Mouse (Mus musculus): ENCODE data around the gene Rab27a. TPM values are rescaled to one million over a fixed set of nuclear protein-coding genes. Genes with fewer than 3 reads are reported as not detected.

Rab27a gene
- total RNA-seq, 1 experiment: 4.6 TPM

DNA sequence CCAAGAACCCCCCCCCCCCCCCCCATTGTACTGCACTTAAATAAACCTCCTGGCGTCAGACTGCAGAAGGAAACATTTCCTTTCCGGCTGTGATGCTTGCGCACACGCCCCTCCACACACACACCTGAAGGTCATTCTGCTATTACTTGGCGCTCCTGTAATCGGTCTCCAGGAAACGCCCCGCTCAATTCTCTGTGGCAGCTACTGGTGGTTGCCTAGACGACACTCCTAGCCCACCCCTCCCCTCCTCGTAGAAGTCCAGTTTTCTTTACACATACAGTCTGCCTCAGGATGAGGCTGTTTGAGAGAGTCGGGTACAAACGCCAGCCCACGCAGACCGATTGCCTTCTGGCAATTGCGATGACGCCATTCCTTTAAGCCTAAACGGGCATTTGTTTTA, 49.9 kb downstream of the Rab27a start:
- Histone ChIP-seq H3K4me3 (ENCODE audit: insufficient read depth in 1 of 2, low read depth in 1 of 2, low read length in 2 of 2, poor library complexity in 1 of 2, severe bottlenecking in 1 of 2) (peak overlapping the region; percentile 6 to 46; a peak in 3 of 4 replicates), H3K4me1 (ENCODE audit: control insufficient read depth in 2 of 2, insufficient read depth in 2 of 2, low read length in 2 of 2, poor library complexity in 1 of 2) (peaks cover 4 to 19% of the 10 kb centered on the region in 2 experiments; a peak in 3 of 4 replicates), H3K36me3 (ENCODE audit: control insufficient read depth, insufficient read depth, low read length, poor library complexity, severe bottlenecking) (no peaks in the 10 kb centered on the region), H3K9me3 (ENCODE audit: control insufficient read depth, insufficient read depth, low read depth, low read length) (no peaks in the 10 kb centered on the region), H3K27ac (ENCODE audit: insufficient read depth, low read depth, low read length, poor library complexity, severe bottlenecking) (peak overlapping the region; percentile 84; the same call in 1 of the 2 replicates), H3K9ac (ENCODE audit: insufficient read depth, low read depth, low read length, poor library complexity, severe bottlenecking) (no peak overlapping the region)
- DNase-seq (ENCODE audit: low read depth, low spot score): peak; percentile 77
- TF ChIP-seq ZNF384 (IDR thresholded peaks at IDR 0.05; ENCODE audit: low read depth, low read length) (no peak), ZC3H11A (IDR thresholded peaks at IDR 0.05; ENCODE audit: borderline replicate concordance, low read depth, low read length) (no peak), CHD2 (IDR thresholded peaks at IDR 0.05; ENCODE audit: low read depth, low read length) (no peak), MAFK (IDR thresholded peaks at IDR 0.05; ENCODE audit: insufficient read depth, low read depth, low read length) (no peak), HCFC1 (IDR thresholded peaks at IDR 0.05; ENCODE audit: borderline replicate concordance, insufficient read depth, low read length) (no peak)
- in situ Hi-C loops (cut with MboI; ENCODE audit: low sequenced_read_pairs in 2 of 2, unreplicated experiment in 2 of 2): no loop called here

DNA sequence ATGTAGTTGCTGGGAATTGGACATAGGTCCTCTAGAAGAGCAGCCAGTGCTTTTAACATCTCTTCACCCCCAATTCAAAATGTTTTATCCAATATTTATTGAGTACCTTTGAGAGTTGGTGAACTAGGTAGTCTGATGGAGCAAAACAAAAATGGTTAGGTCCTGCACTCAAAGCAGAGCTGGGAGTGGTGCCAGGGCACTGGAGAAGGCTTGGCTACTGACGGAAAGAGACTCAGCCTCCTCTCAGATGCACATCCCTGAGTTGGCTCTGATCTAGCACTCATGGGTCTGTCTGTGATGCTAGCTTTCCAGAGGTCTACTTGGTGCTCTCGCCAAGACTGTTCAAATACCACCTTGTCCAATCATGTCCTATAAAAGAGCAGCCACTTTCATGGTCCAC, 53.2 kb downstream of the Rab27a start:
- DNase-seq (ENCODE audit: low read depth, low spot score): no peak
- in situ Hi-C loops (cut with MboI; ENCODE audit: low sequenced_read_pairs in 2 of 2, unreplicated experiment in 2 of 2): no loop called here
- Histone ChIP-seq H3K9ac (ENCODE audit: insufficient read depth, low read depth, low read length, poor library complexity, severe bottlenecking) (no peak overlapping the region), H3K9me3 (ENCODE audit: control insufficient read depth, insufficient read depth, low read depth, low read length) (no peaks in the 10 kb centered on the region), H3K36me3 (ENCODE audit: control insufficient read depth, insufficient read depth, low read length, poor library complexity, severe bottlenecking) (no peaks in the 10 kb centered on the region), H3K27ac (ENCODE audit: insufficient read depth, low read depth, low read length, poor library complexity, severe bottlenecking) (no peak overlapping the region), H3K4me3 (ENCODE audit: insufficient read depth in 1 of 2, low read depth in 1 of 2, low read length in 2 of 2, poor library complexity in 1 of 2, severe bottlenecking in 1 of 2) (no peak overlapping the region), H3K4me1 (ENCODE audit: control insufficient read depth in 2 of 2, insufficient read depth in 2 of 2, low read length in 2 of 2, poor library complexity in 1 of 2) (peaks cover 11 to 23% of the 10 kb centered on the region in 2 experiments; a peak in 3 of 4 replicates)
- TF ChIP-seq HCFC1 (IDR thresholded peaks at IDR 0.05; ENCODE audit: borderline replicate concordance, insufficient read depth, low read length): no peak
- no peak for TF ChIP-seq ZC3H11A (IDR thresholded peaks at IDR 0.05; ENCODE audit: borderline replicate concordance, low read depth, low read length)
- TF ChIP-seq ZNF384 (IDR thresholded peaks at IDR 0.05; ENCODE audit: low read depth, low read length): no peak
- TF ChIP-seq MAFK (IDR thresholded peaks at IDR 0.05; ENCODE audit: insufficient read depth, low read depth, low read length): no peak
- no peak for TF ChIP-seq CHD2 (IDR thresholded peaks at IDR 0.05; ENCODE audit: low read depth, low read length)

DNA sequence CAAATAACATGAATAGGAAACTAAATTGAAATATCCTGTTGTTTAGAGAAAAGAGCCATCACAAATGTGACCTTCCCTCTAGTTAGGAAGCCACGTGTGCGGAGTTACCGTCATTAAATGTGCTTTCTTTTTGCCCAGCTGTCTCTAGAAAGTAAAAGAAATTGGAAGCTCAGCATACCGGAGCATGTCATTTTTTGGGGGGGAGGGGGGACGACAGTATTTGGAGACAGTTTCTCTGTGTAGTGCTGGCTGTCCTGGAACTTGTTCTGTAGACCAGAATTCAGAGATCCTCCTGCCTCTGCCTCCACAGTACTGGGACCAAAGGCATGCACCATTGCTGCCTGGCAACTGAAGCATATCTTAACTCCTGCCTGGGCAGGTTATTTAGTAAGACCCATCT, 56.9 kb downstream of the Rab27a start, which contains the start of gene Khdc3:
Gene Khdc3, plus strand, starts transcription at position 301 of the 400 bp plus-strand sequence.
- H3K36me3 ChIP-seq (ENCODE audit: control insufficient read depth, insufficient read depth, low read length, poor library complexity, severe bottlenecking): no peaks in the 10 kb centered on the region
- in situ Hi-C loops (cut with MboI; ENCODE audit: low sequenced_read_pairs in 2 of 2, unreplicated experiment in 2 of 2): no loop called here
- H3K9ac ChIP-seq (ENCODE audit: insufficient read depth, low read depth, low read length, poor library complexity, severe bottlenecking): peak within 1 kb of the TSS; percentile 72; the same call in 1 of the 2 replicates
- peak within 1 kb of the TSS; percentile 57 to 75 for H3K4me3 ChIP-seq (ENCODE audit: insufficient read depth in 1 of 2, low read depth in 1 of 2, low read length in 2 of 2, poor library complexity in 1 of 2, severe bottlenecking in 1 of 2)
- no peak within 1 kb of the TSS; the same call in 1 of the 2 replicates for H3K27ac ChIP-seq (ENCODE audit: insufficient read depth, low read depth, low read length, poor library complexity, severe bottlenecking)
- no peak for TF ChIP-seq ZC3H11A (IDR thresholded peaks at IDR 0.05; ENCODE audit: borderline replicate concordance, low read depth, low read length)
- TF ChIP-seq CHD2 (IDR thresholded peaks at IDR 0.05; ENCODE audit: low read depth, low read length): no peak
- TF ChIP-seq MAFK (IDR thresholded peaks at IDR 0.05; ENCODE audit: insufficient read depth, low read depth, low read length): no peak
- TF ChIP-seq ZNF384 (IDR thresholded peaks at IDR 0.05; ENCODE audit: low read depth, low read length): no peak
- TF ChIP-seq HCFC1 (IDR thresholded peaks at IDR 0.05; ENCODE audit: borderline replicate concordance, insufficient read depth, low read length): no peak
- no peaks in the 10 kb centered on the region for H3K9me3 ChIP-seq (ENCODE audit: control insufficient read depth, insufficient read depth, low read depth, low read length)
- no peak for DNase-seq (ENCODE audit: low read depth, low spot score)
- peaks cover 7 to 19% of the 10 kb centered on the region in 2 experiments; a peak in 3 of 4 replicates for H3K4me1 ChIP-seq (ENCODE audit: control insufficient read depth in 2 of 2, insufficient read depth in 2 of 2, low read length in 2 of 2, poor library complexity in 1 of 2)

DNA sequence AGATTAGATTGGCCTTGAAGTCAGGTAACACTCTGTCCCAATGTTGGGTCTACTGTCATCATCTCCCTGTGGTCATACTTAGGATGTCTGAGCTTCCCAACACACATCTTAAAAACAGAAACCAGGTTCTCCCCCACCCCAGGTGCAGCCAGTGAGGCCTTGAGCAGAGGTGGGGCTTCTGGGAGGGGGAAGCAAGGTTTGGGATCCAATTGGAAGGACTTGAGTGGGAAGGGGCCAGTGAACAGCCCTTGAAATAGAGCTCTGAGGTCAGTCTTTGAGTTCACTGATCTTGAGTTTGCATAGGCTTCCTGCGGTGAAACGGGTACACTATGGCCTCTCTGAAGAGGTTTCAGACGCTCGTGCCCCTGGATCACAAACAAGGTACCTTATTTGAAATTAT, 57.5 kb downstream of the Rab27a start, which contains the start of gene Gm20509:
Gene Gm20509, plus strand, starts transcription at position 290 of the 400 bp plus-strand sequence.
- DNase-seq (ENCODE audit: low read depth, low spot score): no peak
- H3K9ac ChIP-seq (ENCODE audit: insufficient read depth, low read depth, low read length, poor library complexity, severe bottlenecking): peak within 1 kb of the TSS; percentile 72
- H3K4me1 ChIP-seq (ENCODE audit: control insufficient read depth in 2 of 2, insufficient read depth in 2 of 2, low read length in 2 of 2, poor library complexity in 1 of 2): peaks cover 9 to 19% of the 10 kb centered on the region in 2 experiments
- in situ Hi-C loops (cut with MboI; ENCODE audit: low sequenced_read_pairs in 2 of 2, unreplicated experiment in 2 of 2): no loop called here
- no peak for TF ChIP-seq CHD2 (IDR thresholded peaks at IDR 0.05; ENCODE audit: low read depth, low read length)
- no peak for TF ChIP-seq MAFK (IDR thresholded peaks at IDR 0.05; ENCODE audit: insufficient read depth, low read depth, low read length)
- TF ChIP-seq HCFC1 (IDR thresholded peaks at IDR 0.05; ENCODE audit: borderline replicate concordance, insufficient read depth, low read length): no peak
- no peak for TF ChIP-seq ZNF384 (IDR thresholded peaks at IDR 0.05; ENCODE audit: low read depth, low read length)
- peak within 1 kb of the TSS; percentile 57 to 75 for H3K4me3 ChIP-seq (ENCODE audit: insufficient read depth in 1 of 2, low read depth in 1 of 2, low read length in 2 of 2, poor library complexity in 1 of 2, severe bottlenecking in 1 of 2)
- no peaks in the 10 kb centered on the region for H3K36me3 ChIP-seq (ENCODE audit: control insufficient read depth, insufficient read depth, low read length, poor library complexity, severe bottlenecking)
- H3K9me3 ChIP-seq (ENCODE audit: control insufficient read depth, insufficient read depth, low read depth, low read length): no peaks in the 10 kb centered on the region
- H3K27ac ChIP-seq (ENCODE audit: insufficient read depth, low read depth, low read length, poor library complexity, severe bottlenecking): no peak within 1 kb of the TSS; the same call in 1 of the 2 replicates

Data from ES-E14 (cell line).